ENCODE assay signal across 15 mouse cellular contexts in genomic region chr3:154441454-154441853, GRCm38 (mm10).
DNase-seq lines count a peak whose midpoint lies in the region; ATAC-seq lines count a peak whose summit lies in the region.
"Had no signal": no experiment of that assay in that cellular context is flagged by ENCODE, and none has a peak within 500 bp of the region (broad histone marks: within the 10 kb centered on the region; RNA-seq: fewer than 3 reads in every experiment).

No protein-coding gene starts in this region.

- intact Hi-C loops in left cerebral cortex, postnatal 4 days (cut with DNase I): no loop called here
- intact Hi-C loops in left cerebral cortex, postnatal 10 days (cut with DNase I): no loop called here

- DNase-seq in heart, adult 11 months: peak; percentile 88
- peak; percentile 60 for DNase-seq in left cerebral cortex, postnatal 4 days
- no peak for DNase-seq in left cerebral cortex, postnatal 10 days (ENCODE audit: extremely low spot score in 1 of 2, low spot score in 2 of 2)
- peak; percentile 2 for DNase-seq in cerebellum, adult 8-10 months
- DNase-seq in ovary, postnatal 36 days (ENCODE audit: low spot score): peak; percentile 23
- DNase-seq in spleen, postnatal 4 days (ENCODE audit: low spot score in 2 of 2): no peak
- DNase-seq: layer of hippocampus, adult 9-11 months; right cerebral cortex, postnatal 25 days had no signal

- no peak overlapping the region for H3K9ac ChIP-seq in heart, embryonic 11.5 days (ENCODE audit: low read depth, low read length)
- H3K9ac ChIP-seq: lung, embryonic 15.5 days; neural tube, embryonic 12.5 days had no signal

- no peak overlapping the region for H3K27ac ChIP-seq in heart, embryonic 11.5 days (ENCODE audit: low read depth, low read length)
- H3K27ac ChIP-seq: embryonic facial prominence, embryonic 10.5 days; lung, embryonic 15.5 days; neural tube, embryonic 12.5 days had no signal

- no peak overlapping the region for H3K4me3 ChIP-seq in heart, embryonic 11.5 days (ENCODE audit: low read depth, low read length)
- H3K4me3 ChIP-seq: embryonic facial prominence, embryonic 10.5 days; lung, embryonic 15.5 days; neural tube, embryonic 12.5 days had no signal

- no peaks in the 10 kb centered on the region for H3K4me1 ChIP-seq in heart, embryonic 11.5 days (ENCODE audit: control insufficient read depth, insufficient read depth, low read length)
- H3K4me1 ChIP-seq: lung, embryonic 15.5 days; neural tube, embryonic 12.5 days had no signal

- no peak overlapping the region for H3K4me2 ChIP-seq in heart, embryonic 11.5 days
- H3K4me2 ChIP-seq: lung, embryonic 15.5 days; midbrain, embryonic 11.5 days; neural tube, embryonic 12.5 days had no signal

- no peak for ATAC-seq in heart, embryonic 11.5 days (replicated peaks; ENCODE audit: insufficient number of reproducible peaks, low FRiP score, low TSS enrichment)
- ATAC-seq in erythroblast, adult 5-6 weeks (replicated peaks; ENCODE audit: low FRiP score, poor library complexity, severe bottlenecking): no peak
- ATAC-seq: Patski had no signal

- H3K36me3 ChIP-seq in heart, embryonic 11.5 days (ENCODE audit: control insufficient read depth, insufficient read depth, low read length): no peaks in the 10 kb centered on the region
- H3K36me3 ChIP-seq: embryonic facial prominence, embryonic 10.5 days; lung, embryonic 15.5 days; neural tube, embryonic 12.5 days had no signal

- peaks cover 2% of the 10 kb centered on the region; the same call in 1 of the 2 replicates for H3K9me3 ChIP-seq in heart, embryonic 11.5 days (replicated peaks; ENCODE audit: control insufficient read depth, low read length)
- H3K9me3 ChIP-seq: lung, embryonic 15.5 days; neural tube, embryonic 12.5 days had no signal

- H3K27me3 ChIP-seq in heart, embryonic 11.5 days (ENCODE audit: control insufficient read depth, insufficient read depth, low read length): no peaks in the 10 kb centered on the region
- H3K27me3 ChIP-seq: lung, embryonic 15.5 days; neural tube, embryonic 12.5 days; Patski had no signal

Comparison
In these comparisons a context has a peak if more than half of its experiments do, and no peak if none do; other contexts are left out.
1. DNase-seq: peak in heart, adult 11 months (single experiment), left cerebral cortex, postnatal 4 days (single experiment), cerebellum, adult 8-10 months (single experiment) and ovary, postnatal 36 days (single experiment); none in left cerebral cortex, postnatal 10 days (0 of 2) and spleen, postnatal 4 days (0 of 2).